Mouse (Mus musculus): ENCODE measurements around the gene Adh6a. TPM values are rescaled to one million over a fixed set of nuclear protein-coding genes. Genes with fewer than 3 reads are reported as not detected.
A peak's percentile ranks its signal among the peaks of the same experiment; 100 is the strongest.

The Adh6a gene
- polyA plus RNA-seq, 1 experiment from 2014 or later: not detected

- Histone ChIP-seq H3K27me3 (ENCODE audit: insufficient read depth, low read length) (no peaks in the 10 kb centered on the region), H3K4me2 (ENCODE audit: low read depth, low read length) (no peak overlapping the region)
- 80% methylated on average over 9 of the region's 9 CpGs for WGBS (ENCODE audit: insufficient replicate concordance)
Observed at GRCm38 (mm10) chr3:138300130-138300529, 13.0 kb upstream of the Adh6a start.

GRCm38 (mm10) chr3:138302676-138303075 lies 10.4 kb upstream of the Adh6a start:
- H3K4me3 ChIP-seq (ENCODE audit: low read depth, low read length): no peak overlapping the region
- H3K4me2 ChIP-seq (ENCODE audit: low read depth, low read length): no peak overlapping the region
- H3K9me3 ChIP-seq (ENCODE audit: low read length): peaks cover 9% of the 10 kb centered on the region; the same call in 1 of the 2 replicates
- no peak for ATAC-seq
- 80% methylated on average over 4 of the region's 4 CpGs for WGBS (ENCODE audit: insufficient replicate concordance)
- H3K4me1 ChIP-seq (ENCODE audit: insufficient read depth): peaks cover 10% of the 10 kb centered on the region
- no peak overlapping the region for H3K9ac ChIP-seq (replicated peaks)
- no peak for TF ChIP-seq CTCF (IDR thresholded peaks at IDR 0.05; ENCODE audit: low read depth)
- no peak for TF ChIP-seq EP300 (IDR thresholded peaks at IDR 0.05; ENCODE audit: low read depth)
- no peak overlapping the region for H3K27ac ChIP-seq (ENCODE audit: low read depth)
- DNase-seq: no peak
- H3K36me3 ChIP-seq (replicated peaks; ENCODE audit: insufficient read depth, low read length): no peaks in the 10 kb centered on the region
- H3K27me3 ChIP-seq (ENCODE audit: insufficient read depth, low read length): no peaks in the 10 kb centered on the region

More at GRCm38 (mm10) chr3:138300130-138300529, 13.0 kb upstream of the Adh6a start:
- H3K36me3 ChIP-seq (replicated peaks; ENCODE audit: insufficient read depth, low read length): no peaks in the 10 kb centered on the region
- no peak for DNase-seq
- no peak overlapping the region for H3K9ac ChIP-seq (replicated peaks)
- H3K27ac ChIP-seq (ENCODE audit: low read depth): no peak overlapping the region
- peaks cover 4% of the 10 kb centered on the region for H3K4me1 ChIP-seq (ENCODE audit: insufficient read depth)
- TF ChIP-seq CTCF (IDR thresholded peaks at IDR 0.05; ENCODE audit: low read depth) (no peak), EP300 (IDR thresholded peaks at IDR 0.05; ENCODE audit: low read depth) (no peak)
- H3K9me3 ChIP-seq (ENCODE audit: low read length): peaks cover 13% of the 10 kb centered on the region; the same call in 1 of the 2 replicates
- no peak for ATAC-seq
- H3K4me3 ChIP-seq (ENCODE audit: low read depth, low read length): no peak overlapping the region

GRCm38 (mm10) chr3:138303771-138304488 lies 9.2 kb upstream of the Adh6a start:
- no peaks in the 10 kb centered on the region for H3K36me3 ChIP-seq (replicated peaks; ENCODE audit: insufficient read depth, low read length)
- no peak for DNase-seq
- H3K9me3 ChIP-seq (ENCODE audit: low read length): no peaks in the 10 kb centered on the region
- peak overlapping the region; percentile 34; the same call in 1 of the 2 replicates for H3K27ac ChIP-seq (ENCODE audit: low read depth)
- ATAC-seq: peak; percentile 38; the same call in 1 of the 2 replicates
- no peak overlapping the region for H3K4me2 ChIP-seq (ENCODE audit: low read depth, low read length)
- H3K27me3 ChIP-seq (ENCODE audit: insufficient read depth, low read length): no peaks in the 10 kb centered on the region
- H3K4me3 ChIP-seq (ENCODE audit: low read depth, low read length): no peak overlapping the region
- 72% methylated on average over 6 of the region's 6 CpGs for WGBS (ENCODE audit: insufficient replicate concordance)
- peaks cover 12% of the 10 kb centered on the region for H3K4me1 ChIP-seq (ENCODE audit: insufficient read depth)
- no peak overlapping the region for H3K9ac ChIP-seq (replicated peaks)
- TF ChIP-seq CTCF (IDR thresholded peaks at IDR 0.05; ENCODE audit: low read depth) (no peak), EP300 (IDR thresholded peaks at IDR 0.05; ENCODE audit: low read depth) (no peak)

DNA sequence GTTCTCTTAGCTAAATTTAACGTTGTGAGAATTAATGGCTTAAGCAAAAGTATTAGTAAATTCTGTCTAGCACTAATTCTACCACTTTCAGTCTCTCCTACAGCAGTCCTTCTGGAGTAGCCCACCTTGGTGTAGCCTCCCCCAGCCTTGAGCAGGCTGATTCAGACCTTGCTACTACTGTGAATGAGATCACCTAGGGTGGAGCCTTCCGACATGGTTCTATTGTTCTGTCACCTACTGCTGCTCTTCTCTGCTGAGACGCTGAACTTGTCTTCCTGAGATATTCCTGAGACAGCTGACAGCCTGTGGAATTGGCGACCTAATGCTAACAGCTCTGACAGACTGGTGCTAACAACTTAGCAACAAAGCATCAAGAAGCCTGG lies 8.6 kb upstream of the Adh6a start:
- Histone ChIP-seq H3K4me3 (ENCODE audit: low read depth, low read length) (no peak overlapping the region), H3K27ac (ENCODE audit: low read depth) (no peak overlapping the region), H3K27me3 (ENCODE audit: insufficient read depth, low read length) (no peaks in the 10 kb centered on the region), H3K4me2 (ENCODE audit: low read depth, low read length) (no peak overlapping the region), H3K36me3 (replicated peaks; ENCODE audit: insufficient read depth, low read length) (no peaks in the 10 kb centered on the region), H3K9ac (replicated peaks) (no peak overlapping the region), H3K9me3 (ENCODE audit: low read length) (no peaks in the 10 kb centered on the region), H3K4me1 (ENCODE audit: insufficient read depth) (peaks cover 12% of the 10 kb centered on the region)
- DNase-seq (no peak), ATAC-seq (no peak)
- WGBS (ENCODE audit: insufficient replicate concordance): 53% methylated on average over 4 of the region's 4 CpGs
- TF ChIP-seq EP300 (IDR thresholded peaks at IDR 0.05; ENCODE audit: low read depth): no peak
- TF ChIP-seq CTCF (IDR thresholded peaks at IDR 0.05; ENCODE audit: low read depth): no peak

GRCm38 (mm10) chr3:138305486-138306289 lies 7.4 kb upstream of the Adh6a start:
- Histone ChIP-seq H3K4me1 (ENCODE audit: insufficient read depth) (peaks cover 12% of the 10 kb centered on the region), H3K36me3 (replicated peaks; ENCODE audit: insufficient read depth, low read length) (no peaks in the 10 kb centered on the region), H3K4me3 (ENCODE audit: low read depth, low read length) (no peak overlapping the region), H3K27me3 (ENCODE audit: insufficient read depth, low read length) (no peaks in the 10 kb centered on the region), H3K9me3 (ENCODE audit: low read length) (no peaks in the 10 kb centered on the region), H3K9ac (replicated peaks) (no peak overlapping the region), H3K4me2 (ENCODE audit: low read depth, low read length) (peak overlapping the region; percentile 57; the same call in 1 of the 2 replicates), H3K27ac (ENCODE audit: low read depth) (no peak overlapping the region)
- TF ChIP-seq CTCF (IDR thresholded peaks at IDR 0.05; ENCODE audit: low read depth) (no peak), EP300 (IDR thresholded peaks at IDR 0.05; ENCODE audit: low read depth) (no peak)
- 55% methylated on average over 10 of the region's 10 CpGs for WGBS (ENCODE audit: insufficient replicate concordance)
- DNase-seq: no peak
- ATAC-seq: no peak

DNA sequence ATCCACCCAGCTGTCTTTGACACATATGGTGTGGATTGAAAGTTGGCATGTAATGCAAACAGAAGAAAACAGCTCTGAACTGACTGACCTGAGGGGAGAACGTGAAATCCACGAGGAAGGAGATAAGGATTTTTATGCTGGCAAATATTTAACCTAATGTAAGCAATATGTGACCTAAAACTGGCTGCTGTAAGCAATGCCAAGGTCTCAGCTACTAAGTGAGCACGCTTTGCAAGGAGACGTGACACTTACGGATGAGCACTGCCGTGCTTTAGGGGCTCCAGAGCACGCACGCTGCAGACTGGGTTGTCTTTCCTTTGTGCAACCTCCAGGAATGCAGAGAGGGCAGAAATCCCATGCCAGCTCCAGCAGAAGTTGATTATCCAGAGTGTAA lies 6.8 kb upstream of the Adh6a start:
- no peak overlapping the region for H3K4me3 ChIP-seq (ENCODE audit: low read depth, low read length)
- DNase-seq (no peak), ATAC-seq (0 out of 2 replicates have a peak, but pooled peaks have one; percentile 23)
- TF ChIP-seq EP300 (IDR thresholded peaks at IDR 0.05; ENCODE audit: low read depth) (no peak), CTCF (IDR thresholded peaks at IDR 0.05; ENCODE audit: low read depth) (no peak)
- peaks cover 12% of the 10 kb centered on the region for H3K4me1 ChIP-seq (ENCODE audit: insufficient read depth)
- H3K27ac ChIP-seq (ENCODE audit: low read depth): no peak overlapping the region
- 45% methylated on average over 8 of the region's 8 CpGs for WGBS (ENCODE audit: insufficient replicate concordance)
- no peaks in the 10 kb centered on the region for H3K36me3 ChIP-seq (replicated peaks; ENCODE audit: insufficient read depth, low read length)
- no peaks in the 10 kb centered on the region for H3K9me3 ChIP-seq (ENCODE audit: low read length)
- H3K4me2 ChIP-seq (ENCODE audit: low read depth, low read length): peak overlapping the region; percentile 57
- no peaks in the 10 kb centered on the region for H3K27me3 ChIP-seq (ENCODE audit: insufficient read depth, low read length)
- no peak overlapping the region; the same call in 1 of the 2 replicates for H3K9ac ChIP-seq (replicated peaks)
